Mouse (Mus musculus): ENCODE data around the gene Bbc3. TPM values are rescaled to one million over a fixed set of nuclear protein-coding genes. Genes with fewer than 3 reads are reported as not detected.

The Bbc3 gene
- polyA plus RNA-seq, 1 experiment = 34.6 TPM

DNA sequence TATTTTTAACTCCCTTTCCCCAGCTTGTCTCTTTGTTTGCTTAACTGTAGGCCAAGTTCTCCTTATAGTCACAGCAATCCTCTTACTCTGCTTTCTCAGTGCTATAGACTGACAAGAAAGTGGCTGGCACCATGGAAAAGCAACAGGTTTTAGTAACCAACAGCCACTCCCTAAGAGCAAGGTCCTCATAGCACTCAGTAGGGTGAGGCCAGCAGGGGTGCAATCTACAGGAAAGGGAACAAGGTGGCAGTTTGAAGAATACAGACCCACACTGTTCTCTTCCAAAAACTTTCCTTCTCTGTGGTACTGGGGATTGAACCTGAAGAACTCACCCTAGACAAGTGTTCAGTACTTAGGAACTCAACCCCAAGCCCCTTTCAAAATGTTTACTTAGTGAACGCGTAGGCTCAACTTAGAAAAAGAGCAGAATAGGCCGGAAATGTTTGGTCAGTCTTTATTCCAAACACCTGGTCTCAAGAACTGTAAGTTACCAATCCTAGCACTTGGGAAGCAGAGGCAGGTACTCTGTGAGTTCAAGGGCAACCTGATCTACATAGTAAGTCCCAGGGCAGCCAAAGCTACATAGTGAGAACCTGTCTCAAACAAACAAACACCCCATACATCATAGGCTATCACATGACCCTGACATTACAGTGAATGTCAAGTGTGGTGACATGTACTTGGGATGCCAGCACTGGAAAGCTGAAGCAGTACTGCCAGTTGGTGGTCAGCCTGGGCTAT lies 47.8 kb downstream of the Bbc3 start:
- H3K4me2 ChIP-seq (ENCODE audit: low read depth) = peak overlapping the region; percentile 55
- no peaks in the 10 kb centered on the region for H3K27me3 ChIP-seq (ENCODE audit: control insufficient read depth, insufficient read depth, insufficient read length)
- H3K36me3 ChIP-seq (ENCODE audit: control insufficient read depth, insufficient read depth) = peaks cover 45% of the 10 kb centered on the region
- no peak overlapping the region for H3ac ChIP-seq (ENCODE audit: control insufficient read depth, insufficient read length)
- peak overlapping the region; percentile 18 for H3K4me3 ChIP-seq
- no peak for TF ChIP-seq CEBPB (IDR thresholded peaks at IDR 0.05; ENCODE audit: insufficient read depth, poor library complexity, severe bottlenecking)
- no peak for TF ChIP-seq MYOG (IDR thresholded peaks at IDR 0.05; ENCODE audit: control insufficient read depth in 1 of 3, insufficient read depth in 1 of 3, insufficient read length in 2 of 3, low read depth in 2 of 3)
- no peak for TF ChIP-seq E2F4 (IDR thresholded peaks at IDR 0.05; ENCODE audit: insufficient read depth)
- no peak for TF ChIP-seq POLR2A (IDR thresholded peaks at IDR 0.05; ENCODE audit: insufficient read length, low read depth)
- TF ChIP-seq POLR2AphosphoS2 (IDR thresholded peaks at IDR 0.05; ENCODE audit: insufficient read length, low read depth) = no peak
- TF ChIP-seq REST (IDR thresholded peaks at IDR 0.05; ENCODE audit: insufficient read depth, insufficient read length) = no peak
- TF ChIP-seq MYOD1 (IDR thresholded peaks at IDR 0.05; ENCODE audit: control insufficient read depth in 1 of 3, insufficient read length in 2 of 3, low read depth in 2 of 3) = no peak
- no peak for TF ChIP-seq TCF12 (IDR thresholded peaks at IDR 0.05; ENCODE audit: insufficient read depth, poor library complexity, severe bottlenecking)
- TF ChIP-seq USF1 (IDR thresholded peaks at IDR 0.05; ENCODE audit: low read depth) = no peak
- TF ChIP-seq SRF (IDR thresholded peaks at IDR 0.05; ENCODE audit: control insufficient read depth, insufficient read length, low read depth) = no peak
- peaks cover 31% of the 10 kb centered on the region for H3K79me2 ChIP-seq (ENCODE audit: control insufficient read depth, insufficient read depth)

DNA sequence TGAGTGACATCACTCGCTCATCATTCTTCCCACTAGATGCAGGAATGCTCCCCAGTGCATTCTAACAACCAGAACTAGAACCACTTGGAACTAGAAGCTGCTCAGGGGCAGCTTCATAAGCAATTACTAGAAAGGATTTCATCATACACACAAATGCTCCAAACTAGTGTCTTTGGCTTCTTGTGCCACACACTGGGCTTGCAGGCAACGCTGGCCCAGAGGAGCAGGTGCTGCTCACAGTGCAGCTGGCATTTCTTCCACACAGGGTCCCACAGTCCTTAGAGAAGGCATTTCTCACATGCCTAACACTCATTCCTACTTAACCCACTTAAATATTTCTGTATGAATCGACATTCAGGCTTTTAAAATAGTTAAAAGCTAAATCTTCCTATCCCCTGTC lies 49.4 kb downstream of the Bbc3 start:
- Histone ChIP-seq H3ac (ENCODE audit: control insufficient read depth, insufficient read length) (no peak overlapping the region), H3K4me2 (ENCODE audit: low read depth) (no peak overlapping the region), H3K79me2 (ENCODE audit: control insufficient read depth, insufficient read depth) (peaks cover 29% of the 10 kb centered on the region), H3K4me3 (no peak overlapping the region), H3K36me3 (ENCODE audit: control insufficient read depth, insufficient read depth) (peaks cover 36% of the 10 kb centered on the region), H3K27me3 (ENCODE audit: control insufficient read depth, insufficient read depth, insufficient read length) (no peaks in the 10 kb centered on the region)
- TF ChIP-seq TCF3 (IDR thresholded peaks at IDR 0.05; ENCODE audit: insufficient read length, low read depth) (peak; percentile 81), MYOD1 (IDR thresholded peaks at IDR 0.05; ENCODE audit: control insufficient read depth in 1 of 3, insufficient read length in 2 of 3, low read depth in 2 of 3) (peak; percentile 19 to 94 (median 90)), REST (IDR thresholded peaks at IDR 0.05; ENCODE audit: insufficient read depth, insufficient read length) (no peak), MYOG (IDR thresholded peaks at IDR 0.05; ENCODE audit: control insufficient read depth in 1 of 3, insufficient read depth in 1 of 3, insufficient read length in 2 of 3, low read depth in 2 of 3) (peak; percentile 70 to 98 (median 91)), E2F4 (IDR thresholded peaks at IDR 0.05; ENCODE audit: insufficient read depth) (no peak), POLR2A (IDR thresholded peaks at IDR 0.05; ENCODE audit: insufficient read length, low read depth) (no peak), TCF12 (IDR thresholded peaks at IDR 0.05; ENCODE audit: insufficient read depth, poor library complexity, severe bottlenecking) (peak; percentile 81), CEBPB (IDR thresholded peaks at IDR 0.05; ENCODE audit: insufficient read depth, poor library complexity, severe bottlenecking) (peak; percentile 65; the same call in 1 of the 2 replicates), POLR2AphosphoS2 (IDR thresholded peaks at IDR 0.05; ENCODE audit: insufficient read length, low read depth) (no peak), USF1 (IDR thresholded peaks at IDR 0.05; ENCODE audit: low read depth) (no peak), SRF (IDR thresholded peaks at IDR 0.05; ENCODE audit: control insufficient read depth, insufficient read length, low read depth) (no peak), MAX (IDR thresholded peaks at IDR 0.05; ENCODE audit: low read depth) (no peak)

DNA sequence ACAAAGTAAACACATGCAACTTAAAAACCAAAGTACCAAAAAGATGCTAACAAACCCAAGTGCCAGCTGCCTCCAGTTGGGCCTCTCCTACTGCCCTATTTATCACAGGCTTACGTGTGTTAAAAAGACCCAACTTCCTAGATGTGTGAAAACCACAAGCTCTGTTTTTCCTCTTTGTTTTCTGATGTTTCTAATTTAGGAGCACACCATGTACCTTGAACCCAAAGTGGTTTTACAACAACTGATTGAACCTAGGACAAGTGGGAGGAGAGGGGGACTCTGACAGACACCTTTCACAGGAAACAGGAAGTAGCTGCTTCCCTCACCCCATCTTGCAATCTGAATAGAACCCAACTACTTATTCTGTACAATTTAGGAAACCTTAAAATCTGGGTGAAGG lies 56.1 kb downstream of the Bbc3 start:
- no peak for TF ChIP-seq TCF3 (IDR thresholded peaks at IDR 0.05; ENCODE audit: insufficient read length, low read depth)
- no peak for TF ChIP-seq POLR2A (IDR thresholded peaks at IDR 0.05; ENCODE audit: insufficient read length, low read depth)
- TF ChIP-seq MYOG (IDR thresholded peaks at IDR 0.05; ENCODE audit: control insufficient read depth in 1 of 3, insufficient read depth in 1 of 3, insufficient read length in 2 of 3, low read depth in 2 of 3) = peak in 1 of 3 experiments; percentile 2
- TF ChIP-seq MYOD1 (IDR thresholded peaks at IDR 0.05; ENCODE audit: control insufficient read depth in 1 of 3, insufficient read length in 2 of 3, low read depth in 2 of 3) = peak in 1 of 3 experiments; percentile 54
- peak; percentile 37 for TF ChIP-seq TCF12 (IDR thresholded peaks at IDR 0.05; ENCODE audit: insufficient read depth, poor library complexity, severe bottlenecking)
- TF ChIP-seq POLR2AphosphoS2 (IDR thresholded peaks at IDR 0.05; ENCODE audit: insufficient read length, low read depth) = no peak
- no peak for TF ChIP-seq MAX (IDR thresholded peaks at IDR 0.05; ENCODE audit: low read depth)
- no peak for TF ChIP-seq USF1 (IDR thresholded peaks at IDR 0.05; ENCODE audit: low read depth)
- no peak for TF ChIP-seq SRF (IDR thresholded peaks at IDR 0.05; ENCODE audit: control insufficient read depth, insufficient read length, low read depth)
- TF ChIP-seq REST (IDR thresholded peaks at IDR 0.05; ENCODE audit: insufficient read depth, insufficient read length) = no peak
- no peak for TF ChIP-seq CEBPB (IDR thresholded peaks at IDR 0.05; ENCODE audit: insufficient read depth, poor library complexity, severe bottlenecking)
- no peak for TF ChIP-seq E2F4 (IDR thresholded peaks at IDR 0.05; ENCODE audit: insufficient read depth)
- Histone ChIP-seq H3K4me2 (ENCODE audit: low read depth) (peak overlapping the region; percentile 46), H3K4me3 (no peak overlapping the region), H3K79me2 (ENCODE audit: control insufficient read depth, insufficient read depth) (peaks cover 36% of the 10 kb centered on the region), H3ac (ENCODE audit: control insufficient read depth, insufficient read length) (no peak overlapping the region), H3K27me3 (ENCODE audit: control insufficient read depth, insufficient read depth, insufficient read length) (no peaks in the 10 kb centered on the region), H3K36me3 (ENCODE audit: control insufficient read depth, insufficient read depth) (peaks cover 51% of the 10 kb centered on the region)

DNA sequence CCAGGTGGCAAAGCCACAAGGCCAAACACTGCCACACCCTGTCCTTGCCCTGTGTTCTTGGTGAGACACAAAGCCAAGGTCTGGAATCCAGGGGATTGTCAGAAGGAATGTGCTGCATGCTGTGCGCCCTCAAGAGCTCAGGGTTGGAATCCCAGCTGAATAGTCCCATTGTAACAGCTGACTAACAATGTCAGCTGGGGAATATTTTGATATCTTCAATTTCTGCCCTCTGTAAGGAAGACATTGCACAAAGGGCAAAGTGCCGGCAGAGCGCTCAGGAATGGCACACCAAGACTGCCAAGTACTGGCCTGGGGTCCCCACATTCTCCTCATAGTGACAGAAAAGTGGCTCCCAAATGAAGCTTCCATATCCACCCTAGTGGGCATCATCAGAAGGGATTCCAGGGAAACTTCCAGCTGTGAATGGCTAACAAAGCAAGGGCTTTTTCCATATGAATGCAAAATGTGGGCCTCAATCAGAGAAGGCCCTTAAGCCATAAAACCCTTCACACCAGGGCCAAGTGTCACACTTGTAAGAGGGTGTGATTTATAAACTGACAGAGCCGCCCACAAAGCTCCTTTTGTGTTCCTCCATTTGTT lies 56.8 kb downstream of the Bbc3 start:
- H3K4me2 ChIP-seq (ENCODE audit: low read depth) = peak overlapping the region; percentile 46
- H3K27me3 ChIP-seq (ENCODE audit: control insufficient read depth, insufficient read depth, insufficient read length) = no peaks in the 10 kb centered on the region
- peaks cover 53% of the 10 kb centered on the region for H3K36me3 ChIP-seq (ENCODE audit: control insufficient read depth, insufficient read depth)
- H3K4me3 ChIP-seq = no peak overlapping the region
- TF ChIP-seq MYOG (IDR thresholded peaks at IDR 0.05; ENCODE audit: control insufficient read depth in 1 of 3, insufficient read depth in 1 of 3, insufficient read length in 2 of 3, low read depth in 2 of 3) = peak in 2 of 3 experiments; percentile 80 to 89
- peak; percentile 23 to 75 (median 66) for TF ChIP-seq MYOD1 (IDR thresholded peaks at IDR 0.05; ENCODE audit: control insufficient read depth in 1 of 3, insufficient read length in 2 of 3, low read depth in 2 of 3)
- peak; percentile 74 for TF ChIP-seq TCF12 (IDR thresholded peaks at IDR 0.05; ENCODE audit: insufficient read depth, poor library complexity, severe bottlenecking)
- no peak for TF ChIP-seq TCF3 (IDR thresholded peaks at IDR 0.05; ENCODE audit: insufficient read length, low read depth)
- TF ChIP-seq POLR2A (IDR thresholded peaks at IDR 0.05; ENCODE audit: insufficient read length, low read depth) = no peak
- TF ChIP-seq REST (IDR thresholded peaks at IDR 0.05; ENCODE audit: insufficient read depth, insufficient read length) = no peak
- H3K79me2 ChIP-seq (ENCODE audit: control insufficient read depth, insufficient read depth) = peaks cover 35% of the 10 kb centered on the region
- H3ac ChIP-seq (ENCODE audit: control insufficient read depth, insufficient read length) = no peak overlapping the region
